Mouse (Mus musculus) ES-E14 (cell line): ENCODE results near the gene Rnase10. TPM values are rescaled to one million over a fixed set of nuclear protein-coding genes. Genes with fewer than 3 reads are reported as not detected.
A peak's percentile ranks its signal among the peaks of the same experiment; 100 is the strongest.

Source experiments
- DNase-seq: peaks from one replicate; pipeline ENCODE4 v3.0.0-alpha.2; 2013; ENCODE audit warnings: low read depth, low spot score
- H3K27ac ChIP-seq: 2 replicates; pipeline ENCODE4 v1.5.1; 2012; ENCODE audit warnings: low read depth, mild to moderate bottlenecking, low read length, moderate library complexity, mixed read lengths; ENCODE audit not compliant: poor library complexity, insufficient read depth, severe bottlenecking
- H3K36me3 ChIP-seq: 2 replicates; pipeline ENCODE4 v1.6.1; 2012; ENCODE audit warnings: mild to moderate bottlenecking, low read length, moderate library complexity, mixed read lengths; ENCODE audit not compliant: control insufficient read depth, poor library complexity, insufficient read depth, severe bottlenecking
- H3K4me1 ChIP-seq, 2 experiments: fragments of 150-350 bp in 1 of 2; sonication (generic) in 1 of 2; 2 replicates each; pipeline ENCODE4 v1.6.1; 2012; ENCODE audit warnings: low read length in 2 of 2, mild to moderate bottlenecking in 1 of 2, mixed read lengths in 1 of 2; ENCODE audit not compliant: control insufficient read depth in 2 of 2, insufficient read depth in 2 of 2, poor library complexity in 1 of 2
- H3K4me3 ChIP-seq, 2 experiments: fragments of 150-350 bp in 1 of 2; sonication (generic) in 1 of 2; 2 replicates each; pipeline ENCODE4 v1.5.1; 2012; ENCODE audit warnings: low read length in 2 of 2, low read depth in 1 of 2, mild to moderate bottlenecking in 1 of 2, mixed read lengths in 1 of 2; ENCODE audit not compliant: insufficient read depth in 1 of 2, poor library complexity in 1 of 2, severe bottlenecking in 1 of 2
- H3K9ac ChIP-seq: 2 replicates; pipeline ENCODE4 v1.6.1; 2012; ENCODE audit warnings: low read depth, mild to moderate bottlenecking, low read length, mixed read lengths; ENCODE audit not compliant: poor library complexity, insufficient read depth, severe bottlenecking
- H3K9me3 ChIP-seq: fragments of 150-350 bp; sonication (generic); 2 replicates; pipeline ENCODE4 v1.6.1; 2012; ENCODE audit warnings: low read depth, mild to moderate bottlenecking, low read length; ENCODE audit not compliant: control insufficient read depth, insufficient read depth
- CHD2 ChIP-seq: IDR thresholded peaks from 2 replicates; pipeline ENCODE4 v1.6.1; 2014; ENCODE audit warnings: mild to moderate bottlenecking, low read depth, low read length, inconsistent platforms
- HCFC1 ChIP-seq: IDR thresholded peaks from 2 replicates; pipeline ENCODE4 v1.6.1; 2012; ENCODE audit warnings: low read length, inconsistent platforms, borderline replicate concordance; ENCODE audit not compliant: insufficient read depth
- MAFK ChIP-seq: IDR thresholded peaks from 2 replicates; pipeline ENCODE4 v1.6.1; 2014; ENCODE audit warnings: mild to moderate bottlenecking, low read depth, low read length, inconsistent platforms; ENCODE audit not compliant: insufficient read depth
- ZC3H11A ChIP-seq: IDR thresholded peaks from 2 replicates; pipeline ENCODE4 v1.6.1; 2012; ENCODE audit warnings: low read depth, mild to moderate bottlenecking, inconsistent platforms, low read length, borderline replicate concordance
- ZNF384 ChIP-seq: IDR thresholded peaks from 2 replicates; pipeline ENCODE4 v1.6.1; 2012; ENCODE audit warnings: low read depth, low read length, inconsistent platforms
- in situ Hi-C, 2 experiments: fragments of 600-800 bp; cut with MboI; formaldehyde crosslinking; loops; one replicate each; pipeline ENCODE4 v1.15.1; 2025; ENCODE audit warnings: low sequenced_read_pairs in 2 of 2, inconsistent platforms in 1 of 2; ENCODE audit not compliant: unreplicated experiment in 2 of 2
- total RNA-seq: library from RNA; depleted of rRNA; stranded (reverse); fragments of 300-350 nt; gene quantifications from 2 replicates; pipeline ENCODE4 v1.2.3, GENCODE M21; 2012

Gene Rnase10
- total RNA-seq, 1 experiment, result not detected

GRCm38 (mm10) chr14:51017256-51017655 lies 9.7 kb downstream of the Rnase10 start:
- no peak for TF ChIP-seq ZC3H11A
- TF ChIP-seq HCFC1, result no peak
- TF ChIP-seq MAFK, result no peak
- no peak for TF ChIP-seq CHD2
- TF ChIP-seq ZNF384, result no peak

GRCm38 (mm10) chr14:51023457-51023856 lies 15.9 kb downstream of the Rnase10 start:
- H3K9me3 ChIP-seq, result no peaks in the 10 kb centered on the region
- H3K27ac ChIP-seq, result no peak overlapping the region
- H3K4me1 ChIP-seq, result 0 out of 4 replicates have a peak, but pooled peaks cover 0 to 2% of the 10 kb centered on the region in 2 experiments
- no peak overlapping the region for H3K4me3 ChIP-seq
- no peak overlapping the region for H3K9ac ChIP-seq
- no peak for TF ChIP-seq CHD2
- in situ Hi-C loops, result no loop called here
- no peak for DNase-seq
- no peaks in the 10 kb centered on the region for H3K36me3 ChIP-seq

More at GRCm38 (mm10) chr14:51017256-51017655, 9.7 kb downstream of the Rnase10 start:
- 0 out of 4 replicates have a peak, but pooled peaks cover 0 to 2% of the 10 kb centered on the region in 2 experiments for H3K4me1 ChIP-seq
- H3K9ac ChIP-seq, result no peak overlapping the region
- no peaks in the 10 kb centered on the region for H3K36me3 ChIP-seq
- no peaks in the 10 kb centered on the region for H3K9me3 ChIP-seq
- no peak overlapping the region for H3K4me3 ChIP-seq
- in situ Hi-C loops, result no loop called here
- no peak for DNase-seq
- no peak overlapping the region for H3K27ac ChIP-seq

- H3K36me3 ChIP-seq, result no peaks in the 10 kb centered on the region
- H3K27ac ChIP-seq, result no peak overlapping the region
- in situ Hi-C loops, result no loop called here
- H3K9ac ChIP-seq, result no peak overlapping the region
- no peaks in the 10 kb centered on the region for H3K9me3 ChIP-seq
- TF ChIP-seq ZNF384, result no peak
- TF ChIP-seq CHD2, result no peak
- TF ChIP-seq MAFK, result no peak
- TF ChIP-seq HCFC1, result no peak
- TF ChIP-seq ZC3H11A, result no peak
- no peak for DNase-seq
- H3K4me1 ChIP-seq, result 0 out of 4 replicates have a peak, but pooled peaks cover 0 to 2% of the 10 kb centered on the region in 2 experiments
- no peak overlapping the region for H3K4me3 ChIP-seq
Observed at GRCm38 (mm10) chr14:51024820-51025219, 17.3 kb downstream of the Rnase10 start.

GRCm38 (mm10) chr14:51026391-51027133 lies 19.0 kb downstream of the Rnase10 start:
- TF ChIP-seq ZC3H11A (peak; percentile 74; the same call in 1 of the 2 replicates), MAFK (no peak)
- Histone ChIP-seq H3K9ac (no peak overlapping the region), H3K9me3 (no peaks in the 10 kb centered on the region), H3K4me1 (0 out of 4 replicates have a peak, but pooled peaks cover 0 to 1% of the 10 kb centered on the region in 2 experiments), H3K4me3 (no peak overlapping the region), H3K36me3 (no peaks in the 10 kb centered on the region), H3K27ac (no peak overlapping the region)
- peak; percentile 64 for DNase-seq
- in situ Hi-C loops, result no loop called here
